Mouse (Mus musculus) liver, embryonic 14 days (tissue): Measurements from ENCODE around the gene Sox2. TPM values are rescaled to one million over a fixed set of nuclear protein-coding genes. Genes with fewer than 3 reads are reported as not detected.

Experiments used
- polyA plus RNA-seq: library from polyadenylated mRNA; depleted of rRNA; stranded (reverse); fragments of >200 nt; gene quantifications from 2 replicates; pipeline ENCODE4 v1.2.3, GENCODE M21; 2012; rRNA removed

Sox2 gene
- 0.01 TPM in 1 of 2 replicates, not detected in the other for polyA plus RNA-seq

GRCm38 (mm10) chr3:34649726-34650620 lies at the start of gene Sox2:
Gene Sox2, plus strand, starts transcription at chr3:34650405.

